Mouse (Mus musculus): Measurements from ENCODE around the gene Tmem164. TPM values are rescaled to one million over a fixed set of nuclear protein-coding genes. Genes with fewer than 3 reads are reported as not detected.

Gene Tmem164
- polyA plus RNA-seq, 1 experiment, result 14.5 TPM

DNA sequence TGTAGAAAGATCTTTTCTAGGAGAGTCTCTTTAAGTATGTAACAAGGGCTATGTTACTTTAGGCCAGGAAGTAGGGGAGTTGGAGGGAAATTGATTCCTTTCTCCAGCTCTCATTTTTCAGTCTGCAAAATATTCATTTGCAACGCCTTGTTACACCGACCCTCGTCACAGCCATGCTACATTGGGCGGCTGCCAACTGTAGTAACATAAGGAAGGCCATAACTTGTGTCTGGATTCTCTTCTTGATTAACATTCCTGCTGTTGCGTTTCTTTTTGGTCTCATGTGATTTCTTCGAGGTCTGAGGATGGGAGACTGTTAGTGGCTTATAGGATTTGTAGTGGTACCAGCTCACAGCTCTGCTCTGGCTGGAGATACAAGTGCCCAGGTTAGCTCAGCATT is 4.5 kb downstream of the Tmem164 start:
- Histone ChIP-seq H3K27me3 (ENCODE audit: control insufficient read depth, insufficient read depth, insufficient read length) (no peaks in the 10 kb centered on the region), H3ac (ENCODE audit: control insufficient read depth, insufficient read length) (no peak overlapping the region), H3K36me3 (ENCODE audit: control insufficient read depth, insufficient read depth) (no peaks in the 10 kb centered on the region), H3K4me2 (ENCODE audit: low read depth) (no peak overlapping the region), H3K79me2 (ENCODE audit: control insufficient read depth, insufficient read depth) (peaks cover 10% of the 10 kb centered on the region), H3K4me3 (no peak overlapping the region)
- no peak for TF ChIP-seq E2F4 (IDR thresholded peaks at IDR 0.05; ENCODE audit: insufficient read depth)

DNA sequence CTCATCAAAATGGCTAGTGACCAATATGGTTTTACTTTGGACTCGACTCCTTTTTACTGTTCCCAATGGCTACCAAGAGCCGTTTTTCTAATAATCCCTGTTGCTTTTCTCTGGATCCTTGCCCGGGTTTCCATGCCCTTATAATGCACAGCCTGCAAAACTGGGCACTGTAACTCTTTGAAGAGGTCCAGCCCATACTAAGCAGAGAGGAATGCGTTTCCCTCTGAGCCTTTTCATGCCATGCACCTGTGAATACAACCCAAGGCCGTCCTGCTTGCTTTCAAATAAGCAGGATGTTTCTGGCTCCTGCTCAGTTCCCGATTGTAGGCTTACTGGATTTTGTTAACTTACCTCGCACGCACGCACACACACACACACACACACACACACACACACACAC is 7.3 kb downstream of the Tmem164 start:
- Histone ChIP-seq H3K36me3 (ENCODE audit: control insufficient read depth, insufficient read depth) (no peaks in the 10 kb centered on the region), H3K27me3 (ENCODE audit: control insufficient read depth, insufficient read depth, insufficient read length) (no peaks in the 10 kb centered on the region), H3K4me2 (ENCODE audit: low read depth) (no peak overlapping the region), H3K79me2 (ENCODE audit: control insufficient read depth, insufficient read depth) (peaks cover 5% of the 10 kb centered on the region), H3K4me3 (no peak overlapping the region), H3ac (ENCODE audit: control insufficient read depth, insufficient read length) (no peak overlapping the region)
- TF ChIP-seq TCF3 (IDR thresholded peaks at IDR 0.05; ENCODE audit: insufficient read length, low read depth), result no peak
- no peak for TF ChIP-seq MAX (IDR thresholded peaks at IDR 0.05; ENCODE audit: low read depth)
- TF ChIP-seq TCF12 (IDR thresholded peaks at IDR 0.05; ENCODE audit: insufficient read depth, poor library complexity, severe bottlenecking), result no peak
- no peak for TF ChIP-seq SRF (IDR thresholded peaks at IDR 0.05; ENCODE audit: control insufficient read depth, insufficient read length, low read depth)
- no peak for TF ChIP-seq E2F4 (IDR thresholded peaks at IDR 0.05; ENCODE audit: insufficient read depth)
- no peak for TF ChIP-seq USF1 (IDR thresholded peaks at IDR 0.05; ENCODE audit: low read depth)
- TF ChIP-seq POLR2AphosphoS2 (IDR thresholded peaks at IDR 0.05; ENCODE audit: insufficient read length, low read depth), result no peak
- TF ChIP-seq REST (IDR thresholded peaks at IDR 0.05; ENCODE audit: insufficient read depth, insufficient read length), result no peak
- no peak for TF ChIP-seq POLR2A (IDR thresholded peaks at IDR 0.05; ENCODE audit: insufficient read length, low read depth)
- TF ChIP-seq MYOG (IDR thresholded peaks at IDR 0.05; ENCODE audit: control insufficient read depth in 1 of 3, insufficient read depth in 1 of 3, insufficient read length in 2 of 3, low read depth in 2 of 3), result no peak
- TF ChIP-seq MYOD1 (IDR thresholded peaks at IDR 0.05; ENCODE audit: control insufficient read depth in 1 of 3, insufficient read length in 2 of 3, low read depth in 2 of 3), result no peak
- TF ChIP-seq CEBPB (IDR thresholded peaks at IDR 0.05; ENCODE audit: insufficient read depth, poor library complexity, severe bottlenecking), result no peak

DNA sequence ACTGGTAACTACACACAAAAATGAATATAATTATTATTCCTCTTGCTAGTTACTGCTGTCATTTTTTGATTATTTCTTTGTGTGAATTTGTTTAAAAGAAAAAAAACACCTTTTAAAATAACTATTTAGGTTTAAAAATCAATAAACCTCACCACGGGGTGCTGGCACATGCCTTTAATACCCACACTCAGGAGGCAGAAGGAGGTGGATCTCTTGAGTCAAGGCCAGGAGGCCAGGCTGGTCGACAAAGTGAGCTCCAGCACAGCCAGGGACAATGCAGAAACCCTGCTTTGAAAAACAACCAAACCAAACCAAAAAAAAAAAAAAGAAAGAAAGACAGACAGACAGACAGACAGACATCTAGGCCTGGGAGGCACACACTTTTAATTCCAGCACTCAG is 12.1 kb downstream of the Tmem164 start:
- TF ChIP-seq SRF (IDR thresholded peaks at IDR 0.05; ENCODE audit: control insufficient read depth, insufficient read length, low read depth), result no peak
- no peak for TF ChIP-seq TCF3 (IDR thresholded peaks at IDR 0.05; ENCODE audit: insufficient read length, low read depth)
- TF ChIP-seq MAX (IDR thresholded peaks at IDR 0.05; ENCODE audit: low read depth), result no peak
- no peak for TF ChIP-seq E2F4 (IDR thresholded peaks at IDR 0.05; ENCODE audit: insufficient read depth)
- no peak for TF ChIP-seq REST (IDR thresholded peaks at IDR 0.05; ENCODE audit: insufficient read depth, insufficient read length)
- TF ChIP-seq POLR2AphosphoS2 (IDR thresholded peaks at IDR 0.05; ENCODE audit: insufficient read length, low read depth), result no peak
- no peak for TF ChIP-seq CEBPB (IDR thresholded peaks at IDR 0.05; ENCODE audit: insufficient read depth, poor library complexity, severe bottlenecking)
- H3K27me3 ChIP-seq (ENCODE audit: control insufficient read depth, insufficient read depth, insufficient read length), result no peaks in the 10 kb centered on the region
- no peak overlapping the region for H3ac ChIP-seq (ENCODE audit: control insufficient read depth, insufficient read length)
- H3K4me2 ChIP-seq (ENCODE audit: low read depth), result no peak overlapping the region
- H3K79me2 ChIP-seq (ENCODE audit: control insufficient read depth, insufficient read depth), result no peaks in the 10 kb centered on the region
- no peak overlapping the region for H3K4me3 ChIP-seq
- no peaks in the 10 kb centered on the region for H3K36me3 ChIP-seq (ENCODE audit: control insufficient read depth, insufficient read depth)

DNA sequence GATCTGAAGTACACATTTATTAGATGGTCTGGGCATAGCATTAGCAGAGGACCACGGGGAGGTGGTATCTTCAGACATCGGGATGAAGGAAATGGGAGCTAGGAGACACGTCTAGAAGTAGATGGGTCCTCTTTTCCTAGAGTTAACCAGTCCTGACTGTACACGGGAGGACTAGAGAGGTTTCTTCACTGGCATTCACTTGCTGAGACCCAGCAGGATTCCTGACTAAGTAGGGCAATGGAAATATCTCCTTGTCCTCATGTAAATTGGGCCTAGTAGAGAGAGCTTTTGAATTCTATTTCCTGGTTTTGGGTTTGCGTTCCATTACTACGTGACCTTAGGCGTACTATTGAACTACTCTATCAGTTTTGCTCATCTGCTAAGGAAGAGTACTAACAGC is 13.1 kb downstream of the Tmem164 start:
- H3K36me3 ChIP-seq (ENCODE audit: control insufficient read depth, insufficient read depth), result no peaks in the 10 kb centered on the region
- no peaks in the 10 kb centered on the region for H3K27me3 ChIP-seq (ENCODE audit: control insufficient read depth, insufficient read depth, insufficient read length)
- TF ChIP-seq USF1 (IDR thresholded peaks at IDR 0.05; ENCODE audit: low read depth), result no peak
- TF ChIP-seq MAX (IDR thresholded peaks at IDR 0.05; ENCODE audit: low read depth), result no peak
- no peak for TF ChIP-seq MYOG (IDR thresholded peaks at IDR 0.05; ENCODE audit: control insufficient read depth in 1 of 3, insufficient read depth in 1 of 3, insufficient read length in 2 of 3, low read depth in 2 of 3)
- TF ChIP-seq TCF3 (IDR thresholded peaks at IDR 0.05; ENCODE audit: insufficient read length, low read depth), result no peak
- no peak for TF ChIP-seq POLR2AphosphoS2 (IDR thresholded peaks at IDR 0.05; ENCODE audit: insufficient read length, low read depth)
- TF ChIP-seq SRF (IDR thresholded peaks at IDR 0.05; ENCODE audit: control insufficient read depth, insufficient read length, low read depth), result no peak
- TF ChIP-seq REST (IDR thresholded peaks at IDR 0.05; ENCODE audit: insufficient read depth, insufficient read length), result no peak
- no peak for TF ChIP-seq TCF12 (IDR thresholded peaks at IDR 0.05; ENCODE audit: insufficient read depth, poor library complexity, severe bottlenecking)
- no peaks in the 10 kb centered on the region for H3K79me2 ChIP-seq (ENCODE audit: control insufficient read depth, insufficient read depth)
- no peak overlapping the region for H3ac ChIP-seq (ENCODE audit: control insufficient read depth, insufficient read length)
- no peak overlapping the region for H3K4me2 ChIP-seq (ENCODE audit: low read depth)
- H3K4me3 ChIP-seq, result no peak overlapping the region

DNA sequence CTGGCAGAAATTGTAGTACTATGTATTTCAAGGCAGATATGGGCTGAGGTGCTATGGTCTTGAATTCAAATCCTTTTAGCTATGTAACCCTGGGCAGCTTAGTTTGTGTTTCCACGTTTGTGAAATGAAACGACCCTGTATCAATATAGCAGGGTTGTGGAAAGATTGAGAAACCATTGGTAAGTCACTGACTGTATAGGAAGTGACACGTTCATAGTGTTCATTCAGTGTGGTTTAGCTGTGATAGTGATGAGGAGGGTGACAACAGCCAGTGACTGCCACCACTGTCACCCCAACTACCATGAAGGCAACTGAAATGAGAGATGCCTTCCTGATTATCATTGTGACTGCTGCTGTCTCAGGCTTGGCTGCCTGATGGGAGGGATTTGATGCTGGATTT is 13.7 kb downstream of the Tmem164 start:
- Histone ChIP-seq H3K27me3 (ENCODE audit: control insufficient read depth, insufficient read depth, insufficient read length) (no peaks in the 10 kb centered on the region), H3K4me2 (ENCODE audit: low read depth) (no peak overlapping the region), H3K36me3 (ENCODE audit: control insufficient read depth, insufficient read depth) (no peaks in the 10 kb centered on the region), H3ac (ENCODE audit: control insufficient read depth, insufficient read length) (no peak overlapping the region), H3K4me3 (no peak overlapping the region), H3K79me2 (ENCODE audit: control insufficient read depth, insufficient read depth) (no peaks in the 10 kb centered on the region)
- TF ChIP-seq TCF3 (IDR thresholded peaks at IDR 0.05; ENCODE audit: insufficient read length, low read depth), result no peak
- TF ChIP-seq CEBPB (IDR thresholded peaks at IDR 0.05; ENCODE audit: insufficient read depth, poor library complexity, severe bottlenecking), result no peak
- TF ChIP-seq REST (IDR thresholded peaks at IDR 0.05; ENCODE audit: insufficient read depth, insufficient read length), result no peak

DNA sequence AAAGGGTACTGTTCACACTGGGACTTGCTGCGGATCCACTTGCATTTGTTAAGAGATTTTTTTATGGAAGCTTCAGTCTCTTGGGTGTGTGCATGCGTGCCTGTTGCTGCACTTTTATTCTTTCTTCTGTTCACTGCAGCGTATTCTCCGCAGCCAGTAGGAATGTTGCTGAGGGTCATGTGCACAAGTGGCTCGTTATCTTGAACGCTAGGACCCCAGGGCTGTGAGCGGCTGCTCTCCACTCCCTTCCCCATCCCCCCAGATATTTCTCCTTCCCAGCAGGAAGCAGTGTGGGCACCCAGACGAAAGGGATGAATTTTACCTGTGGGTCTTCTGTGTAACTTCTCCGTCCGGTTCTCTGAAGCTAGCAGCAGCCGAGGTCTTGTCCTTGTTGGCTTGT is 15.6 kb downstream of the Tmem164 start:
- Histone ChIP-seq H3K79me2 (ENCODE audit: control insufficient read depth, insufficient read depth) (no peaks in the 10 kb centered on the region), H3K4me2 (ENCODE audit: low read depth) (no peak overlapping the region)
- TF ChIP-seq MYOD1 (IDR thresholded peaks at IDR 0.05; ENCODE audit: control insufficient read depth in 1 of 3, insufficient read length in 2 of 3, low read depth in 2 of 3) (no peak), POLR2AphosphoS2 (IDR thresholded peaks at IDR 0.05; ENCODE audit: insufficient read length, low read depth) (no peak), TCF12 (IDR thresholded peaks at IDR 0.05; ENCODE audit: insufficient read depth, poor library complexity, severe bottlenecking) (no peak), POLR2A (IDR thresholded peaks at IDR 0.05; ENCODE audit: insufficient read length, low read depth) (no peak), TCF3 (IDR thresholded peaks at IDR 0.05; ENCODE audit: insufficient read length, low read depth) (no peak)

More for the DNA sequence above, 15.6 kb downstream of the Tmem164 start:
- Histone ChIP-seq H3ac (ENCODE audit: control insufficient read depth, insufficient read length) (no peak overlapping the region), H3K36me3 (ENCODE audit: control insufficient read depth, insufficient read depth) (no peaks in the 10 kb centered on the region), H3K4me3 (no peak overlapping the region), H3K27me3 (ENCODE audit: control insufficient read depth, insufficient read depth, insufficient read length) (no peaks in the 10 kb centered on the region)

Measured in myocyte (in vitro differentiated cells).